Mouse (Mus musculus) myocyte (in vitro differentiated cells): ENCODE measurements around the gene Tekt2.

Experiments
- E2F4 ChIP-seq: IDR thresholded peaks from one replicate; pipeline ENCODE4 v1.6.1; 2011; ENCODE audit warnings: mild to moderate bottlenecking, control low read depth, moderate library complexity; ENCODE audit not compliant: insufficient read depth
- MYOD1 ChIP-seq, 3 experiments: IDR thresholded peaks; one replicate each; pipeline ENCODE4 v1.6.1; 2011; ENCODE audit warnings: control low read depth in 2 of 3, low read depth in 2 of 3, mild to moderate bottlenecking in 2 of 3, moderate library complexity in 1 of 3; ENCODE audit not compliant: insufficient read length in 2 of 3, control insufficient read depth in 1 of 3
- POLR2A ChIP-seq: IDR thresholded peaks from one replicate; pipeline ENCODE4 v1.6.1; 2011; ENCODE audit warnings: low read depth, mild to moderate bottlenecking, control low read depth, moderate library complexity; ENCODE audit not compliant: insufficient read length
- POLR2AphosphoS2 ChIP-seq: IDR thresholded peaks from one replicate; pipeline ENCODE4 v1.6.1; 2011; ENCODE audit warnings: low read depth, control low read depth; ENCODE audit not compliant: insufficient read length
- TCF12 ChIP-seq: IDR thresholded peaks from one replicate; pipeline ENCODE4 v1.6.1; 2011; ENCODE audit warnings: mild to moderate bottlenecking, control low read depth; ENCODE audit not compliant: poor library complexity, insufficient read depth, severe bottlenecking
- USF1 ChIP-seq: IDR thresholded peaks from one replicate; pipeline ENCODE4 v1.6.1; 2011; ENCODE audit warnings: low read depth, mild to moderate bottlenecking, control low read depth, moderate library complexity

DNA sequence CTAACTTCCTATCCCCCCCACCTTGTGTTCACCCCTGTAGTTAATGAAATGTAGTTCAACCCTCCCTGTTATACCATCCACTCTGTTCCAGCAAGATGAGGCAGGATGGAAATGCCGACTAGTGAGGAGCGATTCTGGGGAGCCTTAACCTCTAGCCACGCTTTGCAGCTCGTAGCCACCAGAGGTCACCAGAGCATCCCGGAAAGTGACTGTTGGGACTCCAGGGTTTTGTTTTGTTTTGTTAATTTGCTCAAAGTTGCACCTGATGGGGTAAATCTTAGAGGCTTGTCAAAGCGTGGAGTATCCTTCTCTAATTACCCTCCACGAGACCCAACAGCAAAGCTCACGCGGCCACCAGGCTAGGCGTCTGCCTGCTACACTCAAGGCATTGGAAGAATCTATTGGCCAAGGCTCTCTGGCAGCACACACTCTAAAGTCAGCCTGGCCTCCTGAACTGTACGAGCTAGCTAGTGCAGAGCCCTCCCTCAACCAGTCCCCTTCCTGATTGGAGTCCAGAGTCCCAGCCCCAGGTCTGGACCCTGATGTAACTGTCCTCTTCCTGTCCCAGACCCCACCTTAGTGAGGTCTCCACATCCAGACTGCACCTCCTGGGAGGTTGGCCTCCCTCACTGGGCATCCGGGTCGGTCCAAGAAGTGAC is 47.5 kb downstream of the Tekt2 start:
- no peak for TF ChIP-seq POLR2A
- no peak for TF ChIP-seq MYOD1 (IDR thresholded peaks at IDR 0.05; ENCODE audit: control insufficient read depth in 1 of 3, insufficient read length in 2 of 3, low read depth in 2 of 3)
- no peak for TF ChIP-seq E2F4
- no peak for TF ChIP-seq TCF12
- no peak for TF ChIP-seq POLR2AphosphoS2
- TF ChIP-seq USF1, result no peak
